Mouse (Mus musculus): ENCODE measurements at regions not wholly inside any gene's neighbourhood (a gene's known extent, or its start where the extent isn't known, plus 50 kb on each side); places are given as distances from the start of the nearest gene placed in this dataset.

GRCm38 (mm10) chr17:78097699-78098098 is 102.3 kb upstream of the Crim1 start:
- Histone ChIP-seq H3K4me3 (ENCODE audit: low read depth, low read length) (no peak overlapping the region), H3K4me1 (ENCODE audit: control insufficient read depth, insufficient read depth, low read length) (no peaks in the 10 kb centered on the region), H3K27me3 (ENCODE audit: control insufficient read depth, insufficient read depth, low read length, poor library complexity, severe bottlenecking) (no peaks in the 10 kb centered on the region), H3K27ac (ENCODE audit: insufficient read depth, low read length) (no peak overlapping the region), H3K36me3 (ENCODE audit: control insufficient read depth, insufficient read depth, low read length, poor library complexity, severe bottlenecking) (no peaks in the 10 kb centered on the region), H3K9ac (ENCODE audit: low read depth, poor library complexity, severe bottlenecking) (no peak overlapping the region), H3K9me3 (replicated peaks; ENCODE audit: control insufficient read depth, insufficient read depth, low read length, poor library complexity, severe bottlenecking) (no peaks in the 10 kb centered on the region)
- TF ChIP-seq POLR2A (IDR thresholded peaks at IDR 0.05; ENCODE audit: insufficient read depth, low read length) (no peak), CTCF (IDR thresholded peaks at IDR 0.05; ENCODE audit: low read depth, low read length) (no peak), EP300 (IDR thresholded peaks at IDR 0.05; ENCODE audit: insufficient read depth, low read depth, low read length) (no peak)

GRCm38 (mm10) chr17:78108793-78109192 is 91.3 kb upstream of the Crim1 start:
- Histone ChIP-seq H3K9ac (ENCODE audit: low read depth, poor library complexity, severe bottlenecking) (no peak overlapping the region), H3K9me3 (replicated peaks; ENCODE audit: control insufficient read depth, insufficient read depth, low read length, poor library complexity, severe bottlenecking) (no peaks in the 10 kb centered on the region), H3K4me3 (ENCODE audit: low read depth, low read length) (no peak overlapping the region), H3K27me3 (ENCODE audit: control insufficient read depth, insufficient read depth, low read length, poor library complexity, severe bottlenecking) (no peaks in the 10 kb centered on the region), H3K27ac (ENCODE audit: insufficient read depth, low read length) (no peak overlapping the region), H3K4me1 (ENCODE audit: control insufficient read depth, insufficient read depth, low read length) (no peaks in the 10 kb centered on the region), H3K36me3 (ENCODE audit: control insufficient read depth, insufficient read depth, low read length, poor library complexity, severe bottlenecking) (no peaks in the 10 kb centered on the region)
- TF ChIP-seq EP300 (IDR thresholded peaks at IDR 0.05; ENCODE audit: insufficient read depth, low read depth, low read length) (no peak), POLR2A (IDR thresholded peaks at IDR 0.05; ENCODE audit: insufficient read depth, low read length) (no peak), CTCF (IDR thresholded peaks at IDR 0.05; ENCODE audit: low read depth, low read length) (no peak)

GRCm38 (mm10) chr17:78109364-78110222 is 90.5 kb upstream of the Crim1 start:
- Histone ChIP-seq H3K27me3 (ENCODE audit: control insufficient read depth, insufficient read depth, low read length, poor library complexity, severe bottlenecking) (no peaks in the 10 kb centered on the region), H3K9ac (ENCODE audit: low read depth, poor library complexity, severe bottlenecking) (no peak overlapping the region), H3K4me1 (ENCODE audit: control insufficient read depth, insufficient read depth, low read length) (no peaks in the 10 kb centered on the region), H3K9me3 (replicated peaks; ENCODE audit: control insufficient read depth, insufficient read depth, low read length, poor library complexity, severe bottlenecking) (no peaks in the 10 kb centered on the region), H3K36me3 (ENCODE audit: control insufficient read depth, insufficient read depth, low read length, poor library complexity, severe bottlenecking) (no peaks in the 10 kb centered on the region), H3K4me3 (ENCODE audit: low read depth, low read length) (no peak overlapping the region), H3K27ac (ENCODE audit: insufficient read depth, low read length) (no peak overlapping the region)
- TF ChIP-seq CTCF (IDR thresholded peaks at IDR 0.05; ENCODE audit: low read depth, low read length) (no peak), EP300 (IDR thresholded peaks at IDR 0.05; ENCODE audit: insufficient read depth, low read depth, low read length) (no peak), POLR2A (IDR thresholded peaks at IDR 0.05; ENCODE audit: insufficient read depth, low read length) (no peak)

GRCm38 (mm10) chr17:78132116-78132515 is 67.9 kb upstream of the Crim1 start:
- no peak for TF ChIP-seq POLR2A (IDR thresholded peaks at IDR 0.05; ENCODE audit: insufficient read depth, low read length)
- H3K9me3 ChIP-seq (replicated peaks; ENCODE audit: control insufficient read depth, insufficient read depth, low read length, poor library complexity, severe bottlenecking) = 0 out of 2 replicates have a peak, but pooled peaks cover 3% of the 10 kb centered on the region
- H3K36me3 ChIP-seq (ENCODE audit: control insufficient read depth, insufficient read depth, low read length, poor library complexity, severe bottlenecking) = no peaks in the 10 kb centered on the region
- H3K27ac ChIP-seq (ENCODE audit: insufficient read depth, low read length) = no peak overlapping the region
- H3K4me3 ChIP-seq (ENCODE audit: low read depth, low read length) = no peak overlapping the region
- H3K4me1 ChIP-seq (ENCODE audit: control insufficient read depth, insufficient read depth, low read length) = no peaks in the 10 kb centered on the region
- no peak overlapping the region for H3K9ac ChIP-seq (ENCODE audit: low read depth, poor library complexity, severe bottlenecking)
- H3K27me3 ChIP-seq (ENCODE audit: control insufficient read depth, insufficient read depth, low read length, poor library complexity, severe bottlenecking) = no peaks in the 10 kb centered on the region

GRCm38 (mm10) chr17:78137986-78138385 is 62.1 kb upstream of the Crim1 start:
- H3K27me3 ChIP-seq (ENCODE audit: control insufficient read depth, insufficient read depth, low read length, poor library complexity, severe bottlenecking) = no peaks in the 10 kb centered on the region
- 0 out of 2 replicates have a peak, but pooled peaks cover 3% of the 10 kb centered on the region for H3K9me3 ChIP-seq (replicated peaks; ENCODE audit: control insufficient read depth, insufficient read depth, low read length, poor library complexity, severe bottlenecking)
- TF ChIP-seq EP300 (IDR thresholded peaks at IDR 0.05; ENCODE audit: insufficient read depth, low read depth, low read length) (no peak), POLR2A (IDR thresholded peaks at IDR 0.05; ENCODE audit: insufficient read depth, low read length) (no peak), CTCF (IDR thresholded peaks at IDR 0.05; ENCODE audit: low read depth, low read length) (no peak)
- H3K36me3 ChIP-seq (ENCODE audit: control insufficient read depth, insufficient read depth, low read length, poor library complexity, severe bottlenecking) = no peaks in the 10 kb centered on the region
- no peak overlapping the region for H3K9ac ChIP-seq (ENCODE audit: low read depth, poor library complexity, severe bottlenecking)
- no peaks in the 10 kb centered on the region for H3K4me1 ChIP-seq (ENCODE audit: control insufficient read depth, insufficient read depth, low read length)
- H3K4me3 ChIP-seq (ENCODE audit: low read depth, low read length) = no peak overlapping the region
- H3K27ac ChIP-seq (ENCODE audit: insufficient read depth, low read length) = no peak overlapping the region

GRCm38 (mm10) chr17:78140660-78141059 is 59.4 kb upstream of the Crim1 start:
- H3K27me3 ChIP-seq (ENCODE audit: control insufficient read depth, insufficient read depth, low read length, poor library complexity, severe bottlenecking) = no peaks in the 10 kb centered on the region
- H3K9ac ChIP-seq (ENCODE audit: low read depth, poor library complexity, severe bottlenecking) = no peak overlapping the region
- no peaks in the 10 kb centered on the region for H3K9me3 ChIP-seq (replicated peaks; ENCODE audit: control insufficient read depth, insufficient read depth, low read length, poor library complexity, severe bottlenecking)
- TF ChIP-seq CTCF (IDR thresholded peaks at IDR 0.05; ENCODE audit: low read depth, low read length) = no peak
- TF ChIP-seq POLR2A (IDR thresholded peaks at IDR 0.05; ENCODE audit: insufficient read depth, low read length) = no peak
- no peak for TF ChIP-seq EP300 (IDR thresholded peaks at IDR 0.05; ENCODE audit: insufficient read depth, low read depth, low read length)
- H3K4me1 ChIP-seq (ENCODE audit: control insufficient read depth, insufficient read depth, low read length) = no peaks in the 10 kb centered on the region
- H3K36me3 ChIP-seq (ENCODE audit: control insufficient read depth, insufficient read depth, low read length, poor library complexity, severe bottlenecking) = no peaks in the 10 kb centered on the region
- no peak overlapping the region for H3K27ac ChIP-seq (ENCODE audit: insufficient read depth, low read length)
- H3K4me3 ChIP-seq (ENCODE audit: low read depth, low read length) = no peak overlapping the region

All from ES-Bruce4 (cell line).